Mouse (Mus musculus) kidney, adult 2 months (tissue): ENCODE results near the gene Gm20431. TPM values are rescaled to one million over a fixed set of nuclear protein-coding genes. Genes with fewer than 3 reads are reported as not detected.
A peak's percentile ranks its signal among the peaks of the same experiment; 100 is the strongest.
"Not testable (repeated sequence)": the region's sequence is repeated elsewhere in the genome, so short reads cannot be mapped to it uniquely, and the experiment has no call there.

Experiments used
- DNase-seq: peaks from one replicate; pipeline ENCODE4 v3.0.0; 2021
- H3K27ac ChIP-seq: fragments of 200-500 bp; 2 replicates; pipeline ENCODE4 v1.5.1; 2012; ENCODE audit warnings: low read depth, low read length, control low read depth, inconsistent platforms; ENCODE audit not compliant: insufficient read depth
- H3K27me3 ChIP-seq: fragments of 200-500 bp; replicated peaks from 2 replicates; pipeline ENCODE4 v1.6.1; 2012; ENCODE audit warnings: mild to moderate bottlenecking, moderate library complexity, low read length, inconsistent platforms; ENCODE audit not compliant: control insufficient read depth, insufficient read depth
- H3K36me3 ChIP-seq: fragments of 200-500 bp; 2 replicates; pipeline ENCODE4 v1.6.1; 2012; ENCODE audit warnings: mild to moderate bottlenecking, moderate library complexity, low read length, inconsistent platforms; ENCODE audit not compliant: control insufficient read depth, insufficient read depth
- H3K4me1 ChIP-seq: fragments of 200-500 bp; 2 replicates; pipeline ENCODE4 v1.6.1; 2011; ENCODE audit warnings: low read length; ENCODE audit not compliant: control insufficient read depth, insufficient read depth
- H3K4me3 ChIP-seq: fragments of 200-500 bp; 2 replicates; pipeline ENCODE4 v1.5.1; 2011; ENCODE audit warnings: mild to moderate bottlenecking, low read depth, low read length, control low read depth; ENCODE audit not compliant: insufficient read depth
- CTCF ChIP-seq: fragments of 200-500 bp; conservative IDR thresholded peaks from 2 replicates; pipeline ENCODE4 v1.5.1; 2011; ENCODE audit warnings: low read depth, mild to moderate bottlenecking, control low read depth, low read length, moderate library complexity, mixed read lengths; ENCODE audit not compliant: insufficient read depth, insufficient read length
- POLR2A ChIP-seq: fragments of 200-500 bp; IDR thresholded peaks from one replicate; pipeline ENCODE4 v1.6.1; 2011; ENCODE audit warnings: low read depth, low read length, control low read depth
- WGBS: fragments of 180-500 bp; shearing (Covaris S2); methylation state at CpG from one replicate; pipeline ENCODE4 v1.1.7; 2018; 5-methylcytosine and 5-hydroxymethylcytosine counted together
- polyA plus RNA-seq: library from polyadenylated mRNA; depleted of rRNA; stranded (reverse); fragments of >200 nt; gene quantifications from 2 replicates; pipeline ENCODE4 v1.2.3, GENCODE M21; 2012

Gm20431 gene
- polyA plus RNA-seq, 1 experiment = 30.7 TPM

DNA sequence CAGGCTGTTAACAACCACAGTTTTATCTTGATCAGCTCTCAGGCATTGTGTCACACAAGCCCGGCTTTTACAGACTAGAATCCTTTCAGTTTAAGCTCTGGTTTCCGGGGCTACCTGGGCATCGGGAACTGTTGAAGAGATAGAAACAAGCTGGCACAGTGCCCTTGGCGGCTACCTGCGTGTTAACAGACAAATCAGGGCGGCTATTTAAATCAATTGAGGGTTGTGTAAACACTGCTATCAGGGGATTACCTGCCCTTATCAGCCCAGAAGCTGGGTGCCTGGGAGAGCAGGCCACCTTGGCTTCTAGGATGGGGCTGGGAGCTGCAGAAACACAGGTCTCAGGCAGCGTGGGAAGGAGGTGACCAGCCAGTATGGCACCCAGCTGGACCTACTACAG is 8.6 kb downstream of the Gm20431 start:
- Histone ChIP-seq H3K36me3 (peaks cover 2% of the 10 kb centered on the region; the same call in 1 of the 2 replicates), H3K4me1 (peaks cover 22% of the 10 kb centered on the region), H3K4me3 (no peak overlapping the region), H3K27me3 (no peaks in the 10 kb centered on the region), H3K27ac (no peak overlapping the region)
- 79% methylated on average over 7 of the region's 7 CpGs for WGBS
- TF ChIP-seq CTCF = no peak
- no peak for TF ChIP-seq POLR2A
- DNase-seq = no peak

DNA sequence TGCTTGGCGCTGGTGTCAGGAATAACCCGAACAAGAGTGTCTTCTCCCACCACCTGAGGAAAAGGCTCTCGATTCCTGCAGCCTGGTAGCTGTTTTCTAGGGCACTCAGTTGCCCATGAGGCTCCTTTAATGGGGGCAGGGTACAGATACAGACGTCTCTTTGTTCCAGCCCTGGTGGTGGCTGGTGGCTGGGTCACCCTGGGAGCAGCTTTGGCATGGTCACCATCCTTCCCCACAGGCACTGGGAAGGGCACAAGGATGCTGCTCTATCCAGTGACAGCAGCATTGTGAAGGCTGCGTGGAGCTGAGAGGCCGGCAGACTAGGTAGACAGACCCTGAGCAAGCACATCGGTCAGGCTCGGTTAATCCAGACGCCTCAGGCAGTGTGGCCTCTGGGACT is 9.7 kb downstream of the Gm20431 start:
- H3K4me3 ChIP-seq = no peak overlapping the region
- WGBS = 73% methylated on average over 9 of the region's 9 CpGs
- H3K36me3 ChIP-seq = peaks cover 2% of the 10 kb centered on the region; the same call in 1 of the 2 replicates
- DNase-seq = no peak
- peaks cover 12% of the 10 kb centered on the region for H3K4me1 ChIP-seq
- H3K27me3 ChIP-seq = no peaks in the 10 kb centered on the region
- no peak for TF ChIP-seq POLR2A
- no peak for TF ChIP-seq CTCF
- H3K27ac ChIP-seq = no peak overlapping the region

DNA sequence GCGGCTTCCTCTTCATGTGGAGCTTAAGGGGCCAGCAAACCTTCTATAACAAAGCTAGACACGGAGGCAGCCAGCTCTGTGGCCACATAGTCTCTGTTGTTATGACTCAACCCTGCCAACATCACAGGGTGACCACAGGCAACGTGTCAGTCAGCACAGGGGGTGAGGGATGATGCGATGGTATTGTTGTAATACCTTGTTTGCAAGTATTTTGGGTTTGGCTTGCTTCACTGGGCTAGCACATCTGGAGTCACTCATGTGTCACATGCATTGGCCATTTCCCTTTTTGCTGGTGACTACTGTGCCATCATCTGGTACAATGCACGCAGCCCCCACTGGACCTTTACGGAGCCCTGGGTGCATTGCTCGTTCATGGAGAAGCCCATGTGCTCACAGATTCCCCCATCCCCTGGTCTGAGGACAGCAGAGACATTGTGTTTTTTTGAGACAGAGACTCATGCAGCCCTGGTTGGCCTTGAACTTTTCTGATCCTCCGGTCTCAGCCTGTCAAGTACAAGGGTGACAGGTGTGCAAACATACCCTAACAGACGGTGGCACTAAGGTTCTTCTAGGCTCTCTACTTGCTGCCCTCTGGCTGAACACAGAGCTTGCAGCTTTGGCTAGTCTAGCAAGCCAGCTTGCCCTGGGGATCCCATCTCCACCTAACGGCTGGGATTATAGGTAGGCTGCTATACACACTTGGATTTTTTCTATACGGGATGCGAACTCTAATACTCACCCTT is 11.8 kb downstream of the Gm20431 start:
- H3K27me3 ChIP-seq = no peaks in the 10 kb centered on the region
- DNase-seq = no peak
- no peaks in the 10 kb centered on the region for H3K4me1 ChIP-seq
- 65% methylated on average over 12 of the region's 12 CpGs for WGBS
- TF ChIP-seq POLR2A = no peak
- no peak for TF ChIP-seq CTCF
- H3K4me3 ChIP-seq = no peak overlapping the region
- peaks cover 2% of the 10 kb centered on the region for H3K36me3 ChIP-seq
- H3K27ac ChIP-seq = no peak overlapping the region

DNA sequence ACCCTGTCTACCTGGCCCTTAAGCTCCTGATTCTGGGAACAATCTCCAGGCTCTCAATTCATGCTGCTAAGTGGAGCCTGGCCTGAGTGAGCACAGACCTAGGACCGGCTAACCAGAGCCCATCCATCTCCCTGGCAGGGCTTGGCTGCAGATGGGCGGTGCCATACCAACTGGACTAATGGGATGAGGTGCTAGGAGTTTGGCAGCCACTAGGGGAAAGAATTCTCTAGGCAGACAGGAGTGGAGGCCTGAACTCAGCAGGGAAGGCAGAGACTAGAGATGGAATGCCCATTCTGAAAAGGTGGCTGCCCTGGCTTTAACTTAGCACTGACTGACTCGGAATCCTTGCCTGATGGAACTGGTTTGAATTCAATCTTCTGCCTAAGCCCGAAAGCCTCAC is 14.9 kb downstream of the Gm20431 start:
- Histone ChIP-seq H3K36me3 (no peaks in the 10 kb centered on the region; the same call in none of the 2 replicates), H3K4me3 (no peak overlapping the region), H3K27ac (no peak overlapping the region), H3K4me1 (0 out of 2 replicates have a peak, but pooled peaks cover 2% of the 10 kb centered on the region), H3K27me3 (no peaks in the 10 kb centered on the region)
- DNase-seq = no peak
- 62% methylated on average over 4 of the region's 4 CpGs for WGBS
- TF ChIP-seq CTCF = no peak; the same call in 1 of the 2 replicates
- TF ChIP-seq POLR2A = no peak

GRCm38 (mm10) chr2:167643356-167644052 is 17.8 kb downstream of the Gm20431 start:
- 75% methylated on average over 13 of the region's 13 CpGs for WGBS
- not testable (repeated sequence) for H3K27me3 ChIP-seq, H3K4me3 ChIP-seq, H3K4me1 ChIP-seq, H3K36me3 ChIP-seq, H3K27ac ChIP-seq
- DNase-seq = peak; percentile 49

DNA sequence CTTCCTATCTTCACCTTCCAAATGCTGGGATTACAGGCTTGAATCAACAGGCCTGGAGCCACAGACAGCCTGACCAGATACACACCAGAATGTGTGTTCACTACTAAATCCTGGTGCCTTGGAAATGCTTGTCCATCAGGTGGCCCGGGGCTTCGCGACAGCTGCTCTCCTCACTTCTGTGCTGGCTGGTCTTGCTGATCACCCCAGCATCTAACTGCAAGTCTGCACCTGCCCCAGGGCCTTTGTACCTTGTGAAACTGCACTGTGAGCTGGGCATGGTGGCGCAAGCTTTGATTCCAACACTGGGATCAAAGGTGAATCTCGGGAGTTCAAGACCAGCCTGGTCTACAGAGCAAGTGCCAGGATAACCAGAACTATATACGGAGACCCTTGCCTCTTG is 19.1 kb downstream of the Gm20431 start:
- WGBS = 66% methylated on average over 6 of the region's 6 CpGs
- peak; percentile 64 for DNase-seq
- Histone ChIP-seq H3K4me1 (peaks cover 2% of the 10 kb centered on the region; the same call in 1 of the 2 replicates), H3K4me3 (no peak overlapping the region), H3K27ac (no peak overlapping the region), H3K36me3 (no peaks in the 10 kb centered on the region; the same call in none of the 2 replicates), H3K27me3 (no peaks in the 10 kb centered on the region)
- no peak for TF ChIP-seq POLR2A
- TF ChIP-seq CTCF = no peak

DNA sequence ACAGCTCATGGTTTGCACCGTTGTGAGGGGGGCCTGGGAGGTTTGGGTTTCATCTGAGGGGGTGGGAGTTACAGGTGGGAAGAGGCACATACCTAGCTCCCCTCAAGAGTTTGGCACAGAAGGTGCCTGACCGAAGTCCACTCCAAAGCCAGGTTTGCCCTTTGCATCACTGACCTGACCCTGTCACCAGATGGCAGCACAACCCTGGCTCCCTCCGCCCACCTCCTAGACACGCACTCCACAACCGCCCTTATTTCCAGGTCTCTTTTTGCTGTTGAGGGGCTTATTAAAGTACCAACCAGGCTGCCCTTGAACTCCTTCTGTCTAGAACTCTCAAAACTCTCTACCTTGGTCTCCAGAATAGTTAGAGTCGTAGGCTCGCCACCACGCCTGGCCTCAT is 20.0 kb downstream of the Gm20431 start:
- Histone ChIP-seq H3K27ac (peak overlapping the region; percentile 2; the same call in 1 of the 2 replicates), H3K27me3 (no peaks in the 10 kb centered on the region), H3K4me3 (no peak overlapping the region), H3K36me3 (no peaks in the 10 kb centered on the region; the same call in 1 of the 2 replicates), H3K4me1 (peaks cover 2% of the 10 kb centered on the region; the same call in 1 of the 2 replicates)
- TF ChIP-seq POLR2A (no peak), CTCF (peak; percentile 88)
- whole genome bisulfite sequencing = 40% methylated on average over 8 of the region's 8 CpGs
- DNase-seq = peak; percentile 87
